Mouse (Mus musculus) MEL (cell line): ENCODE results near the gene Timmdc1. TPM values are rescaled to one million over a fixed set of nuclear protein-coding genes. Genes with fewer than 3 reads are reported as not detected.
A peak's percentile ranks its signal among the peaks of the same experiment; 100 is the strongest.

Experiments
- DNase-seq: peaks from one replicate; pipeline ENCODE4 v3.0.0; 2011; ENCODE audit warnings: low read depth, low spot score
- H3K27ac ChIP-seq: 2 replicates; pipeline ENCODE4 v1.5.1; 2012; ENCODE audit warnings: low read depth, mild to moderate bottlenecking, control low read depth, low read length, moderate library complexity; ENCODE audit not compliant: control insufficient read depth
- H3K27me3 ChIP-seq, 2 experiments: fragments of 150-350 bp in 1 of 2; sonication (generic) in 1 of 2; 2 replicates each; pipeline ENCODE4 v1.6.1; 2012; ENCODE audit warnings: low read length in 2 of 2, mild to moderate bottlenecking in 2 of 2, improper control_type of control experiment in 1 of 2, moderate library complexity in 1 of 2; ENCODE audit not compliant: insufficient read depth in 2 of 2, control insufficient read depth in 1 of 2
- H3K36me3 ChIP-seq, 2 experiments: 2 replicates each; pipeline ENCODE4 v1.6.1; 2012 to 2014; ENCODE audit warnings: low read length in 2 of 2, improper control_type of control experiment in 1 of 2, inconsistent platforms in 1 of 2, mild to moderate bottlenecking in 1 of 2; ENCODE audit not compliant: insufficient read depth in 2 of 2, control insufficient read depth in 1 of 2
- H3K4me1 ChIP-seq, 2 experiments: fragments of 150-350 bp in 1 of 2; sonication (generic) in 1 of 2; 2 replicates each; pipeline ENCODE4 v1.6.1; 2012; ENCODE audit warnings: low read length in 2 of 2, improper control_type of control experiment in 1 of 2, mild to moderate bottlenecking in 1 of 2; ENCODE audit not compliant: insufficient read depth in 2 of 2, control insufficient read depth in 1 of 2
- H3K4me3 ChIP-seq, 2 experiments: fragments of 150-350 bp in 1 of 2; sonication (generic) in 1 of 2; 2 replicates each; pipeline ENCODE4 v1.5.1; 2012; ENCODE audit warnings: low read depth in 2 of 2, low read length in 2 of 2, mild to moderate bottlenecking in 2 of 2, moderate library complexity in 2 of 2, control low read depth in 1 of 2, improper control_type of control experiment in 1 of 2; ENCODE audit not compliant: control insufficient read depth in 1 of 2, insufficient read depth in 1 of 2
- H3K79me2 ChIP-seq: 2 replicates; pipeline ENCODE4 v1.6.1; 2012; ENCODE audit warnings: mild to moderate bottlenecking, low read length, moderate library complexity; ENCODE audit not compliant: control insufficient read depth, poor library complexity, insufficient read depth
- H3K9ac ChIP-seq: 2 replicates; pipeline ENCODE4 v1.6.1; 2012; ENCODE audit warnings: low read depth, mild to moderate bottlenecking, control low read depth, low read length, moderate library complexity; ENCODE audit not compliant: control insufficient read depth, poor library complexity, severe bottlenecking
- H3K9me3 ChIP-seq: fragments of 150-350 bp; sonication (generic); replicated peaks from 2 replicates; pipeline ENCODE4 v1.6.1; 2012; ENCODE audit warnings: mild to moderate bottlenecking, low read length, improper control_type of control experiment, moderate library complexity; ENCODE audit not compliant: insufficient read depth
- BHLHE40 ChIP-seq: IDR thresholded peaks from 2 replicates; pipeline ENCODE4 v1.6.1; 2012; ENCODE audit warnings: low read depth, mild to moderate bottlenecking, inconsistent platforms, low read length, improper control_type of control experiment, borderline replicate concordance
- CHD1 ChIP-seq: IDR thresholded peaks from 2 replicates; pipeline ENCODE4 v1.6.1; 2012; ENCODE audit warnings: low read depth, mild to moderate bottlenecking, inconsistent platforms, low read length, improper control_type of control experiment
- CTCF ChIP-seq, 3 experiments: IDR thresholded peaks in 2 of 3; conservative IDR thresholded peaks in 1 of 3; 2 replicates each; pipeline ENCODE4 v1.5.1; 2011 to 2012; ENCODE audit warnings: low read length in 3 of 3, low read depth in 2 of 3, mild to moderate bottlenecking in 2 of 3, improper control_type of control experiment in 1 of 3, inconsistent platforms in 1 of 3, mixed read lengths in 1 of 3, moderate library complexity in 1 of 3; ENCODE audit not compliant: control insufficient read depth in 1 of 3, insufficient read depth in 1 of 3, poor library complexity in 1 of 3, severe bottlenecking in 1 of 3
- HCFC1 ChIP-seq: IDR thresholded peaks from 2 replicates; pipeline ENCODE4 v1.6.1; 2012; ENCODE audit warnings: low read depth, mild to moderate bottlenecking, inconsistent platforms, low read length, improper control_type of control experiment, moderate library complexity
- JUND ChIP-seq: IDR thresholded peaks from 2 replicates; pipeline ENCODE4 v1.6.1; 2011; ENCODE audit warnings: low read depth, mild to moderate bottlenecking, improper control_type of control experiment, low read length
- KAT2A ChIP-seq: conservative IDR thresholded peaks from 2 replicates; pipeline ENCODE4 v1.6.1; 2012; ENCODE audit warnings: low read depth, low read length, improper control_type of control experiment, inconsistent platforms
- MAFK ChIP-seq: IDR thresholded peaks from 2 replicates; pipeline ENCODE4 v1.6.1; 2011; ENCODE audit warnings: low read depth, mild to moderate bottlenecking, low read length, improper control_type of control experiment, borderline replicate concordance
- MAX ChIP-seq: IDR thresholded peaks from 2 replicates; pipeline ENCODE4 v1.6.1; 2011; ENCODE audit warnings: low read length, improper control_type of control experiment
- MAZ ChIP-seq: IDR thresholded peaks from 2 replicates; pipeline ENCODE4 v1.6.1; 2012; ENCODE audit warnings: low read depth, mild to moderate bottlenecking, inconsistent platforms, low read length, improper control_type of control experiment
- NELFE ChIP-seq: IDR thresholded peaks from 2 replicates; pipeline ENCODE4 v1.6.1; 2011; ENCODE audit warnings: low read depth, low read length, improper control_type of control experiment
- POLR2A ChIP-seq, 2 experiments: IDR thresholded peaks; 2 replicates each; pipeline ENCODE4 v1.6.1; 2011 to 2012; ENCODE audit warnings: low read length in 2 of 2, mild to moderate bottlenecking in 2 of 2, control low read depth in 1 of 2, improper control_type of control experiment in 1 of 2, low read depth in 1 of 2, moderate library complexity in 1 of 2; ENCODE audit not compliant: control insufficient read depth in 1 of 2, insufficient read depth in 1 of 2, poor library complexity in 1 of 2
- POLR2AphosphoS5 ChIP-seq: IDR thresholded peaks from 2 replicates; pipeline ENCODE4 v1.6.1; 2012; ENCODE audit warnings: low read depth, borderline replicate concordance, mild to moderate bottlenecking, inconsistent platforms, low read length, moderate library complexity, mixed read lengths
- SMC3 ChIP-seq: IDR thresholded peaks from 2 replicates; pipeline ENCODE4 v1.6.1; 2011; ENCODE audit warnings: low read depth, low read length, improper control_type of control experiment
- UBTF ChIP-seq: IDR thresholded peaks from 2 replicates; pipeline ENCODE4 v1.6.1; 2012; ENCODE audit warnings: low read depth, mild to moderate bottlenecking, inconsistent platforms, low read length, improper control_type of control experiment, moderate library complexity, borderline replicate concordance; ENCODE audit not compliant: insufficient read depth
- ZC3H11A ChIP-seq: IDR thresholded peaks from 2 replicates; pipeline ENCODE4 v1.6.1; 2012; ENCODE audit warnings: low read depth, mild to moderate bottlenecking, inconsistent platforms, low read length, improper control_type of control experiment
- ZNF384 ChIP-seq: IDR thresholded peaks from 2 replicates; pipeline ENCODE4 v1.6.1; 2012; ENCODE audit warnings: low read depth, mild to moderate bottlenecking, inconsistent platforms, low read length, improper control_type of control experiment
- polyA plus RNA-seq, 2 experiments: library from polyadenylated mRNA; stranded (reverse) in 1 of 2; unstranded in 1 of 2; fragments of >175 nt in 1 of 2; fragments of >200 nt in 1 of 2; gene quantifications; 2 replicates each; pipeline versions ENCODE4 v1.2.1 to v1.2.4; 2012; ENCODE audit warnings: low replicate concordance in 2 of 2, low read depth in 1 of 2; ENCODE audit not compliant: insufficient read length in 2 of 2, insufficient read depth in 1 of 2, missing spikeins in 1 of 2
- total RNA-seq: library from RNA; depleted of rRNA; stranded (reverse); fragments of 300-350 nt; gene quantifications from 2 replicates; pipeline ENCODE4 v1.2.3, GENCODE M21; 2012

The Timmdc1 gene
- total and polyA plus RNA-seq, 3 experiments: 38.0 to 40.4 TPM; not detected in 1

- TF ChIP-seq UBTF (no peak), HCFC1 (peak; percentile 93), MAX (peak; percentile 94), CHD1 (peak; percentile 90; the same call in 1 of the 2 replicates), BHLHE40 (peak; percentile 92)
- TF ChIP-seq, all 39 proteins: peak for 23
Measured at GRCm38 (mm10) chr16:38549479-38550396, 27.3 kb upstream of the Timmdc1 start, which contains the start of gene Poglut1 (continued).

- H3K27me3 ChIP-seq: no peaks in the 10 kb centered on the region
- TF ChIP-seq SMC3: no peak
- no peak for TF ChIP-seq ZNF384
- peaks cover 4 to 12% of the 10 kb centered on the region in 2 experiments for H3K36me3 ChIP-seq
- no peak for DNase-seq
- H3K4me3 ChIP-seq: no peak overlapping the region
- no peak overlapping the region for H3K27ac ChIP-seq
- no peaks in the 10 kb centered on the region for H3K9me3 ChIP-seq
- peaks cover 6% of the 10 kb centered on the region; the same call in 1 of the 2 replicates for H3K79me2 ChIP-seq
- peaks cover 2 to 7% of the 10 kb centered on the region in 2 experiments; a peak in 3 of 4 replicates for H3K4me1 ChIP-seq
- no peak overlapping the region for H3K9ac ChIP-seq
Measured at GRCm38 (mm10) chr16:38548000-38548399, 25.5 kb upstream of the Timmdc1 start.

- H3K9me3 ChIP-seq: no peaks in the 10 kb centered on the region
- no peaks in the 10 kb centered on the region for H3K27me3 ChIP-seq
- no peak overlapping the region for H3K9ac ChIP-seq
- H3K36me3 ChIP-seq: peaks cover 0 to 6% of the 10 kb centered on the region in 2 experiments; a peak in 2 of 4 replicates
- no peaks in the 10 kb centered on the region for H3K4me1 ChIP-seq
- DNase-seq: peak; percentile 39
- H3K27ac ChIP-seq: no peak overlapping the region
- H3K79me2 ChIP-seq: no peaks in the 10 kb centered on the region
- TF ChIP-seq MAZ (no peak), POLR2A (IDR thresholded peaks at IDR 0.05; ENCODE audit: control insufficient read depth in 1 of 2, insufficient read depth in 1 of 2, low read depth in 1 of 2, low read length in 2 of 2, poor library complexity in 1 of 2) (no peak), CHD1 (no peak), KAT2A (no peak), JUND (no peak), POLR2AphosphoS5 (no peak), CTCF (IDR thresholded peaks at IDR 0.05 in 2 of 3, conservative IDR thresholded peaks at IDR 0.05 in 1 of 3; ENCODE audit: control insufficient read depth in 1 of 3, insufficient read depth in 1 of 3, low read depth in 2 of 3, low read length in 3 of 3, poor library complexity in 1 of 3, severe bottlenecking in 1 of 3) (no peak), ZC3H11A (no peak), MAFK (no peak), NELFE (no peak)
- no peak overlapping the region for H3K4me3 ChIP-seq
Measured at GRCm38 (mm10) chr16:38538716-38539380, 16.4 kb upstream of the Timmdc1 start.
